Mouse (Mus musculus) ES-Bruce4 (cell line): Measurements from ENCODE around the gene Ice2. TPM values are rescaled to one million over a fixed set of nuclear protein-coding genes. Genes with fewer than 3 reads are reported as not detected.

Source experiments
- H3K27ac ChIP-seq: 2 replicates; pipeline ENCODE4 v1.5.1; 2012; ENCODE audit warnings: low read length, inconsistent platforms; ENCODE audit not compliant: insufficient read depth
- H3K27me3 ChIP-seq: 2 replicates; pipeline ENCODE4 v1.6.1; 2012; ENCODE audit warnings: mild to moderate bottlenecking, low read length, inconsistent platforms; ENCODE audit not compliant: control insufficient read depth, poor library complexity, insufficient read depth, severe bottlenecking
- H3K36me3 ChIP-seq: 2 replicates; pipeline ENCODE4 v1.6.1; 2012; ENCODE audit warnings: inconsistent platforms, mild to moderate bottlenecking, low read length, moderate library complexity; ENCODE audit not compliant: control insufficient read depth, poor library complexity, insufficient read depth, severe bottlenecking
- H3K4me1 ChIP-seq: one replicate; pipeline ENCODE4 v1.8.1; 2011; ENCODE audit warnings: low read length; ENCODE audit not compliant: control insufficient read depth, insufficient read depth
- H3K4me3 ChIP-seq: 2 replicates; pipeline ENCODE4 v1.5.1; 2011; ENCODE audit warnings: low read depth, mild to moderate bottlenecking, low read length
- H3K9ac ChIP-seq: 2 replicates; pipeline ENCODE4 v1.6.1; 2012; ENCODE audit warnings: low read depth, mild to moderate bottlenecking, inconsistent platforms; ENCODE audit not compliant: poor library complexity, severe bottlenecking
- H3K9me3 ChIP-seq: replicated peaks from 2 replicates; pipeline ENCODE4 v1.6.1; 2012; ENCODE audit warnings: mild to moderate bottlenecking, low read length, inconsistent platforms; ENCODE audit not compliant: control insufficient read depth, poor library complexity, insufficient read depth, severe bottlenecking
- CTCF ChIP-seq: IDR thresholded peaks from one replicate; pipeline ENCODE4 v1.8.1; 2011; ENCODE audit warnings: low read depth, low read length
- EP300 ChIP-seq: IDR thresholded peaks from 2 replicates; pipeline ENCODE4 v1.6.1; 2011; ENCODE audit warnings: low read depth, low read length; ENCODE audit not compliant: insufficient read depth
- POLR2A ChIP-seq: IDR thresholded peaks from one replicate; pipeline ENCODE4 v1.8.1; 2011; ENCODE audit warnings: low read length; ENCODE audit not compliant: insufficient read depth
- polyA plus RNA-seq: library from polyadenylated mRNA; stranded (reverse); fragments of >200 nt; gene quantifications from 2 replicates; pipeline ENCODE4 v1.2.4, GENCODE M21; 2011; ENCODE audit warnings: low read depth; ENCODE audit not compliant: missing spikeins, insufficient read depth, insufficient read length

Ice2 gene
- polyA plus RNA-seq, 1 experiment = 25.7 TPM

DNA sequence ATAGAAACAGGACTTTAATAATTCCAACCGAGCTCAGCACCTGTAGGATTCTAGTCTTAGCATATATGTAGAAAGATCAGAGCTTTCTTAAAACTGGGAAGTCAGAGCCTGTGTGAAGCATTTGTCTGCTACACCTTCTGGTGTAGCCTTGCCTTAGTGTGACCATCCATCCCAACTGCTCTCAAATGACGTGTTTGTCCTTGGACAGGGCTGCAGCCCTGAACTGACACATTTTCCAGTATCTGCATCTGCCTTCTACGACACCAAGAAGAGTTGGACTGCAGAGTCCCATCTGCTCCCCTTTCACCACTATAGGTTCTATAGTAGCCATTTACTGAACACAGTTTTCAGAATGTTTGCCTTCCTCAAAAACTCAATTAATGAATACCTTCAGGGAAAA lies 32.8 kb downstream of the Ice2 start:
- Histone ChIP-seq H3K9me3 (no peaks in the 10 kb centered on the region), H3K4me3 (no peak overlapping the region), H3K27me3 (no peaks in the 10 kb centered on the region), H3K27ac (no peak overlapping the region), H3K9ac (no peak overlapping the region), H3K4me1 (no peaks in the 10 kb centered on the region), H3K36me3 (peaks cover 18% of the 10 kb centered on the region)
- TF ChIP-seq POLR2A (no peak), EP300 (no peak), CTCF (no peak)

DNA sequence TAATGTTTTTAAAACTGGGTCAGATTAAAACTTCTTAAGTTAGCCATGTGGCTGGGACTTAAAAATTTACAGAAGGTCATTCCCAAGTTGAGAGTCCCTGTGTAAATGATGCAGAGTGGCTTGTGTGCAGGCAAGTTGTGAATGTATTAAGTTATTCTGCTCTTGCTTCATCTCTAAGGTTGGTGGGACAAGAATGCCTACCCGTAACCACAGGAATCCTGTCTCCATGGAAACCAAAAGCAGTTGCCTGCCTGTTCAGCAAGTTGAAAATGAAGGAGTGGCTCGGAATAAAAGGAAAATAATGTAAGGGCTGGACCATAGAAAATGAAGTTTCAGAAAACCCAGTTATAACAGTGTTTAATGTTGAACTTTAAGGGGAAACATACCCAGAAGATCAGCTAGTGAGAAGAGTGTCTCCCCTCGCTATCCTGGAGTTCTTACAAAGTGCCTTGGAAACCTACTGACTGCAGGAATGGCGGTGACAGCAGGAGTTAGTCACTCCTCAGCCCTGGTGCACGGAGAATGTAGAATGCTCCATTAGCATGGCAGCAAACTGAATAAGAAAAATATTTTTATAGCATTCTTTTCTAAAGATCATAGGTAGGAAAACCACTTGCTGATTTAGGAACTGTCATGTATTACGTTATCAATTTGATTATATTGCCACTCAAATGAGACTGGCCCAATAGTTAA lies 34.3 kb downstream of the Ice2 start:
- no peak for TF ChIP-seq EP300
- Histone ChIP-seq H3K27ac (no peak overlapping the region), H3K27me3 (no peaks in the 10 kb centered on the region), H3K4me3 (no peak overlapping the region), H3K36me3 (peaks cover 8% of the 10 kb centered on the region), H3K9ac (no peak overlapping the region), H3K9me3 (no peaks in the 10 kb centered on the region), H3K4me1 (no peaks in the 10 kb centered on the region)

DNA sequence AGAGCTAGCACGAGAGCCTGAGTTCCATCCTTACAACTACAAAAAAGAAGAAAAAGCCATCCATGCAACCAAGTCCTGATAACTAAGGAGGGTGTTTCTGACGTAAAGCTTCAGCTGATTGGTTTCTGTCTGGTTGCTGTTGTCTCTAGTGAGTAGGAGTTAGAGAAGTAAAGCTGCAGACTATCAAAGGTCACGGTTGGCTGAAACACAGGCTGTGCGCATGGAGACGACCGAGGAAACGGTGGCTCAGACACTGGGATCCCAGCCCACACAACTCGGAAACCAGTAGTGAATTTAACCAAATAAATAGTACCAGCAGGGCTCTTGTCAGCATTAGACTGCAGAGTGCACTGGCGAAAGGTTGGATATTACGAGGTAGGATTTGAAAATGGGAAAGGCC lies 37.5 kb downstream of the Ice2 start:
- Histone ChIP-seq H3K27ac (no peak overlapping the region), H3K27me3 (no peaks in the 10 kb centered on the region), H3K9ac (no peak overlapping the region), H3K36me3 (peaks cover 4% of the 10 kb centered on the region; the same call in 1 of the 2 replicates), H3K4me1 (no peaks in the 10 kb centered on the region), H3K4me3 (no peak overlapping the region), H3K9me3 (no peaks in the 10 kb centered on the region)
- no peak for TF ChIP-seq CTCF
- no peak for TF ChIP-seq EP300
- TF ChIP-seq POLR2A = no peak

DNA sequence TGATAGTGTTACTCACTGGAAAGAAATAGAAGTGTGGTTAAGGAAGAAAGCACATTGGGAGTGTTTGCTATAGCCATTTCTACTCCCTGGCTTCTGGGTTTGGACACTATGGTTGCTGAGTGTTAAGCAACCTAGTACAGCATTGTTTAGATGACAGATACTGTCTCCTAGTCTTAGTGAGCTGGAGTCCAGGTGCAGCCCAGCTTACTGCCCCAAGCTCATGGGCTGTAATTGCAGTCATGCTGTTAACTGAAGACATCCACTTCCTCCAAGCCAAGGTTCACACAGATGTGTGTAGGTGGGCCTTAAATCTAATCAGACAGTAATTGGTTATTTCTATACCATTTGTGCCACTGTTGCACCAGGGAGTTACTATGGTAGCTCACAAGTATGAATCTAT lies 38.0 kb downstream of the Ice2 start:
- Histone ChIP-seq H3K4me1 (no peaks in the 10 kb centered on the region), H3K27me3 (no peaks in the 10 kb centered on the region), H3K36me3 (peaks cover 4% of the 10 kb centered on the region; the same call in 1 of the 2 replicates), H3K4me3 (no peak overlapping the region), H3K9me3 (no peaks in the 10 kb centered on the region), H3K9ac (no peak overlapping the region), H3K27ac (no peak overlapping the region)
- no peak for TF ChIP-seq EP300
- TF ChIP-seq POLR2A = no peak
- TF ChIP-seq CTCF = no peak

DNA sequence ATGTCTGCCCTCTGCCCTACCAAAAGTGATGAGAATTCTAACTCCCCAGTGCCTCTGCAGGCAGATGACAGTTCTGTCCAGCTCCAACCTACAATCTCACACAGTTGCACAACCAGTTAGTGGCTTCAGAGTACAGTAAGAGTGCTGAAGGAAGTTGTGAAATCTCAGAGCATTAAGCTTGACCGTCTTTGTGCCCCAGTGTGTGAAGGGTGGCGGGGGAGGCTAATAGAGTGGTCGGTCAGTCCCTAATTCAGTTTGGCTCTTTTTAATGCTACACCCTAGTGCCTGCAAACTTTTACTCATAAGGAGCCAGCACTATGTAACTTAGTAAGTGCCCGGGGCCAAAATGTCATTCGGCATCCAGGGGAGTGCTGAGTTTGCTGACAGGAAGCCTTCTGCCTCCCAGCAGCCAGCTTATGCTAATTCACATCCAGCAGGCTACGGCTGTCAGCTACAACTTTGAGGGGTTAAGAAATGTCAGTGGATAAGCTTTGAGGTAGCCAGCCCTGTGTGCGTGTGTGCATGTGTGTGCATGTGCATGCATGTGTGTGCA lies 42.2 kb downstream of the Ice2 start:
- H3K4me3 ChIP-seq = no peak overlapping the region
- H3K36me3 ChIP-seq = no peaks in the 10 kb centered on the region
- H3K9ac ChIP-seq = no peak overlapping the region
- H3K4me1 ChIP-seq = no peaks in the 10 kb centered on the region
- no peaks in the 10 kb centered on the region for H3K27me3 ChIP-seq
- TF ChIP-seq EP300 (no peak), CTCF (no peak), POLR2A (no peak)
- no peak overlapping the region for H3K27ac ChIP-seq
- no peaks in the 10 kb centered on the region for H3K9me3 ChIP-seq

DNA sequence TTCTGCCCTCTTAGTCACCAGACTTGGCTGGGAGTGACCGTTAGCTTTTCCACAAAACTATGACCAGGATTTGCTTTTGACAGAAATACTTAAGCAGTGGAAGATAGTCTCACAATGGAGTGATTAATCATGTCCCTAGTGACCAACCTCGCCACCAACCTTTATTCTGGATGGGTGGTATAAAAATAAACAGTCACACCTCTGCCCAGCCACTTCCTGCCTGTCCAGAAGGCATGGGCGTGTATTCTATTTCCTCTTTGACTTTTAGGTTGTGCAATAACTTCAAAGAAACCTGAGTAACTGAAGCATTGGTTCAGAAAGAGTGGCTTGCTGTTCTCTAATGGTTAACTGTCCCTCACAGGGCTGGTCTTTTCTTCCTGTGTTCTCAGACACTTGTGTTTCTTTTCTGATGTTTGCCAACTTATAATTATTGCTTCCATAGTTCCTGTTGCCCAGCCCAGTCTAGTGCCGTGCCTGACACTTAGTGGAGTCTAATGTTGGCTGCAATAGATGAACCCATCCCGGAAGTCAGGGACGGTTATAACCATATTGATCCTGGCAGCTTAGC lies 44.8 kb downstream of the Ice2 start:
- Histone ChIP-seq H3K4me3 (no peak overlapping the region), H3K27me3 (no peaks in the 10 kb centered on the region), H3K27ac (no peak overlapping the region), H3K4me1 (no peaks in the 10 kb centered on the region), H3K9me3 (no peaks in the 10 kb centered on the region), H3K9ac (no peak overlapping the region), H3K36me3 (no peaks in the 10 kb centered on the region)
- no peak for TF ChIP-seq EP300
- no peak for TF ChIP-seq CTCF
- TF ChIP-seq POLR2A = no peak
